Mouse (Mus musculus) forebrain, embryonic 13.5 days (tissue): ENCODE results near the gene Kcnc3. TPM values are rescaled to one million over a fixed set of nuclear protein-coding genes. Genes with fewer than 3 reads are reported as not detected.

Experiments
- ATAC-seq: fragments of 200-750 bp; cut with Nextera tagmentation; 2 replicates; pipeline ENCODE4 v1.8.0; 2017
- H3K27ac ChIP-seq: fragments of 300-500 bp; sonication (generic); 2 replicates; pipeline ENCODE4 v1.5.1; 2015; ENCODE audit warnings: inconsistent platforms, mild to moderate bottlenecking, moderate library complexity
- H3K27me3 ChIP-seq: fragments of 300-500 bp; sonication (generic); 2 replicates; pipeline ENCODE4 v1.6.1; 2015; ENCODE audit warnings: mild to moderate bottlenecking, inconsistent platforms
- H3K36me3 ChIP-seq: fragments of 300-500 bp; sonication (generic); 2 replicates; pipeline ENCODE4 v1.6.1; 2015; ENCODE audit warnings: mild to moderate bottlenecking, inconsistent platforms; ENCODE audit not compliant: poor library complexity, severe bottlenecking
- H3K4me1 ChIP-seq: fragments of 300-500 bp; sonication (generic); 2 replicates; pipeline ENCODE4 v1.6.1; 2015; ENCODE audit warnings: inconsistent platforms
- H3K4me2 ChIP-seq: fragments of 300-500 bp; sonication (generic); 2 replicates; pipeline ENCODE4 v1.6.1; 2015; ENCODE audit warnings: inconsistent platforms, mild to moderate bottlenecking, moderate library complexity
- H3K4me3 ChIP-seq: fragments of 300-500 bp; sonication (generic); 2 replicates; pipeline ENCODE4 v1.5.1; 2015; ENCODE audit warnings: mild to moderate bottlenecking, inconsistent platforms
- H3K9ac ChIP-seq: fragments of 300-500 bp; sonication (generic); 2 replicates; pipeline ENCODE4 v1.6.1; 2015; ENCODE audit warnings: mild to moderate bottlenecking, inconsistent platforms
- H3K9me3 ChIP-seq: fragments of 300-500 bp; sonication (generic); replicated peaks from 2 replicates; pipeline ENCODE4 v1.6.1; 2016; ENCODE audit warnings: inconsistent platforms
- WGBS: fragments of 180-500 bp; shearing (Covaris S2); methylation state at CpG from one replicate; pipeline ENCODE4 v1.1.7; 2015; 5-methylcytosine and 5-hydroxymethylcytosine counted together
- polyA plus RNA-seq: library from polyadenylated mRNA; unstranded; fragments of >200 nt; fragmentation: Nextera tagmentation; extraction: Ambion mirVana; gene quantifications from 2 replicates; pipeline ENCODE4 v1.2.1, GENCODE M21; 2015

The Kcnc3 gene
- polyA plus RNA-seq, 1 experiment from 2014 or later: 2.4 TPM

DNA sequence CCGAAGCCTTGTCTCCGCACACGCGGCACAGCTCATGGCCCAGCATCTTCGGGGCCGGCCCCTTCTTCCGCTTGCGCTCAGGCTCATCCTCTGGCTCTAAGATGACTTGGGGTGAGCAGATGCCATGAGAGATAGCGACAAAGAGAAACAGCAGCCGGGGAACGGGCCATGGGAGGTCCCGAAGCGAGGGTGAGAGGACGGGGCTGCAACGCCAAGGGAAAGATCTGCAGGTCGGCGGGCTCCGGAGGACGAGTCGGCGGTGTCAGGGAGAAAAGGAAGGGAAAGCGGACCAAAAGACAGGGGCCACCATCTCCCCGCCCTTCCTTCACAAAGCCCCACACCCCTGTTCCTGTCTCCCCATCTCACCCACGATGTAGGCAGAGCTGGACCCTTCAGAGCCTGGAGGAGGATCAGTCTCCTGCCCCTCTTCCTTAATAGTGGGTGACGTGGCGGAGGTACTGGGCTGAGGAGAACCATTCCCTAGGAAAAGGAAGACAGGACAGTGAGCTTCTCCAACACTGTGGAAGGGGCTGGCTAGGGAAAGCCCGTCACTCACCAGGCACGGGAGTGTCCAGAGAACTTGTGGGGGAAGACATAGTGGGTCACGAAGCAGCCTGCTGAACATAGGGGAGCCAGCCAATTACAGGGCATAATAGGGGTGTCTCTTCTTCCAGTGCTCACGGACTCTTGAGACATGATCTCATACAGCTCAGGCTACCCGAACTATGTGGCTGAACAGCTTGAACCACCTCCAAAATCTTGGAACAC lies 38.1 kb upstream of the Kcnc3 start:
- H3K36me3 ChIP-seq: peaks cover 33% of the 10 kb centered on the region
- H3K9me3 ChIP-seq: no peaks in the 10 kb centered on the region
- WGBS: 86% methylated on average over 31 of the region's 31 CpGs
- peaks cover 6% of the 10 kb centered on the region; the same call in 1 of the 2 replicates for H3K27me3 ChIP-seq
- peak overlapping the region; percentile 63; the same call in 1 of the 2 replicates for H3K9ac ChIP-seq
- no peak overlapping the region for H3K27ac ChIP-seq
- peak overlapping the region; percentile 70 for H3K4me2 ChIP-seq
- no peak for ATAC-seq
- H3K4me3 ChIP-seq: peak overlapping the region; percentile 71
- H3K4me1 ChIP-seq: peaks cover 20% of the 10 kb centered on the region

- peaks cover 33% of the 10 kb centered on the region for H3K36me3 ChIP-seq
- peaks cover 11% of the 10 kb centered on the region for H3K4me1 ChIP-seq
- H3K4me2 ChIP-seq: peak overlapping the region; percentile 70
- H3K4me3 ChIP-seq: peak overlapping the region; percentile 71
- peak overlapping the region; percentile 90 for H3K27ac ChIP-seq
- H3K9me3 ChIP-seq: no peaks in the 10 kb centered on the region
- under 1% methylated on average over 30 of the region's 32 CpGs for WGBS
- peak overlapping the region; percentile 63 for H3K9ac ChIP-seq
- H3K27me3 ChIP-seq: peaks cover 9% of the 10 kb centered on the region; the same call in 1 of the 2 replicates
- ATAC-seq: peak; percentile 68
Measured at GRCm38 (mm10) chr7:44553196-44553764, 37.2 kb upstream of the Kcnc3 start.

DNA sequence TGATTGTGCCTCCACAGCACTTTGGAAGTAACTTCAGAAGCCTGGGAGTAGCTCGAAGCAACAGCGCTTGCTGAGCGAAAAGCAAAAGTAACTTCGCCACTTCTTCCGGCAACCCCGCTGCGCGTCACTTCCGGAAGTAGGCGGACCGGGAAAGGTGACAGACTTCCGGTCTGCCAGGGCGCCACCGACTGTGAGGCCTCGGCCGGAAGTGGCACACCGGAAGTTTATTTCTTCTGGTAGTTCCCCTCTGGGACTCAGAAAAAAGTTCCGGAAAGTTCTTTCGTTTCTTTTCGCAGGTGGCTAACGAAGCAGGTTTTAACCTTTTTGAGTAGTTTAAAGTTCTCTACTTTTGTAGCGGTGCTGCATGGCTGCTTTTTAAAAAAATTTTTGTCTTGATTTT lies 36.6 kb upstream of the Kcnc3 start, which contains the start of gene Nr1h2:
TSS of gene Nr1h2 (minus strand) at position 126 of the 400 bp plus-strand sequence.
- peak within 1 kb of the TSS; percentile 71 for H3K4me3 ChIP-seq
- H3K36me3 ChIP-seq: peaks cover 33% of the 10 kb centered on the region
- peak within 1 kb of the TSS; percentile 90 for H3K27ac ChIP-seq
- peak; percentile 82 for ATAC-seq
- no peaks in the 10 kb centered on the region for H3K9me3 ChIP-seq
- H3K9ac ChIP-seq: peak within 1 kb of the TSS; percentile 63
- H3K4me1 ChIP-seq: peaks cover 10% of the 10 kb centered on the region
- WGBS: under 1% methylated on average over 22 of the region's 22 CpGs
- H3K4me2 ChIP-seq: peak within 1 kb of the TSS; percentile 70
- H3K27me3 ChIP-seq: peaks cover 9% of the 10 kb centered on the region; the same call in 1 of the 2 replicates

DNA sequence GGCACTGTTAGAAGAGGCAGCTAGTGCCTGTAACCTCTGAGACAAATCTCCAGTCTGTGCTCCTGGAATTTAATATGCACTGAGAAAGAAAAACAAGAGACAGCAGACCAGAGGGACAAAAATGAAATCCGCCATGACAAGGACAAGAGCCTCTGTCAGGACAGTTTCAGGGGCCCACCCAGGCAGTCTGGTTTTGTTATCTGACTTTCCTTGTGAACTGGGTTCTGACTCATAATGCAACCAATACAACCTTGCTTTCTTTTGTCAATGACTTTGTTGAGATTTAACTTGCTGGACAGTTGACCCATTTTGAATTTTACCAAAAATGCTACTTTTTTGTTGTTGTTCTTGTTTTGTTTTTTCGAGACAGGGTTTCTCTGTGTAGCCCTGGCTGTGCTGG lies 32.8 kb upstream of the Kcnc3 start:
- Histone ChIP-seq H3K9me3 (no peaks in the 10 kb centered on the region), H3K36me3 (no peaks in the 10 kb centered on the region), H3K4me2 (no peak overlapping the region), H3K27me3 (peaks cover 9% of the 10 kb centered on the region; the same call in 1 of the 2 replicates), H3K9ac (no peak overlapping the region), H3K4me1 (peaks cover 6% of the 10 kb centered on the region), H3K27ac (no peak overlapping the region), H3K4me3 (no peak overlapping the region)
- ATAC-seq: no peak
- 66% methylated on average over 2 of the region's 2 CpGs for WGBS

- no peaks in the 10 kb centered on the region for H3K9me3 ChIP-seq
- no peaks in the 10 kb centered on the region for H3K36me3 ChIP-seq
- 53% methylated on average over 18 of the region's 18 CpGs for WGBS
- H3K9ac ChIP-seq: no peak overlapping the region
- peak; percentile 70; the same call in 1 of the 2 replicates for ATAC-seq
- H3K27ac ChIP-seq: no peak overlapping the region
- no peak overlapping the region for H3K4me2 ChIP-seq
- 0 out of 2 replicates have a peak, but pooled peaks cover 9% of the 10 kb centered on the region for H3K27me3 ChIP-seq
- no peak overlapping the region for H3K4me3 ChIP-seq
- H3K4me1 ChIP-seq: no peaks in the 10 kb centered on the region
Measured at GRCm38 (mm10) chr7:44560435-44561400, 29.7 kb upstream of the Kcnc3 start.

DNA sequence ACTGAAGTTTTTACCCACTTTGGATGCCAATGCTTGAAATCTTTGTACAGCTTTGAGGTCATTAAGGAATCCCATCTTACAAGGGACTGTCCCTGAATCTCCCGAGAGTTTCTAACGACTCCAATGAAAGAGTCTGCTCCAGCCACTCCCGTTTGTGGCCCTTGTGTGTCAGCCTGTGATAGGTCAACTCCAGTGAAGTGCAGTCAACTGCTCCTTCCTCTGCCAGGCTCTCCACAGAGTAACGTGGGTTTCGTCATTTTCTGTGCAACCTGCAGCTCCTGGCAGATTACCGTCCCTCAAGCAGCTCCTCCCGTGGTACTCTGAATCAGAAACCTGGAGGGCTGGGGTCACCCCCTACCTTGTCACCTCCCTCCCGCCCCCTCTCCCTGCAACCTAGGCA lies 27.2 kb upstream of the Kcnc3 start:
- Histone ChIP-seq H3K9me3 (no peaks in the 10 kb centered on the region), H3K4me1 (no peaks in the 10 kb centered on the region), H3K9ac (no peak overlapping the region), H3K4me3 (no peak overlapping the region), H3K27me3 (0 out of 2 replicates have a peak, but pooled peaks cover 5% of the 10 kb centered on the region), H3K4me2 (no peak overlapping the region), H3K27ac (no peak overlapping the region), H3K36me3 (no peaks in the 10 kb centered on the region)
- ATAC-seq: no peak
- 48% methylated on average over 8 of the region's 8 CpGs for WGBS

DNA sequence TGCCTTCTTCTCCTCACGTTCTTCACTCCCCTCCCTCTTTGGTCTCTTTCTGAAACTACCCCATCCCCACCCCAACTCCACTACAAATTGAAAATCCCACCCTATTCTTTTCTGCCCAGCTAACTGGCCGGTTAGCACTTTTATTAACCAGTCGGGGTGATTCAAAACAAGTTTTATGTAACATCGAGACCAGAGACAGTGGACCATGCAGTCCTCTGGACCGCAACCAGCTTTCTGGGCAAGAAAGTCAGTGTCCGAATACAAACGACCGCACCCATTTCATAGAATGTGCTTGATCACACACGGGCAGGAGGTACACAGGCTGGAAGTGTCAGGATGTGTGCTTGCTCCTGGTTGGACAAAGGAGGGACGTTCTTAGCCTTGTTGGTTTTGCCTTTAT lies 26.0 kb upstream of the Kcnc3 start:
- 86% methylated on average over 10 of the region's 10 CpGs for WGBS
- H3K4me3 ChIP-seq: no peak overlapping the region
- no peak overlapping the region for H3K9ac ChIP-seq
- H3K27ac ChIP-seq: no peak overlapping the region
- H3K27me3 ChIP-seq: 0 out of 2 replicates have a peak, but pooled peaks cover 8% of the 10 kb centered on the region
- no peaks in the 10 kb centered on the region for H3K9me3 ChIP-seq
- no peak for ATAC-seq
- no peak overlapping the region for H3K4me2 ChIP-seq
- H3K36me3 ChIP-seq: no peaks in the 10 kb centered on the region
- no peaks in the 10 kb centered on the region for H3K4me1 ChIP-seq

- H3K27me3 ChIP-seq: 0 out of 2 replicates have a peak, but pooled peaks cover 8% of the 10 kb centered on the region
- no peak overlapping the region for H3K9ac ChIP-seq
- no peak overlapping the region for H3K27ac ChIP-seq
- no peaks in the 10 kb centered on the region for H3K36me3 ChIP-seq
- no peaks in the 10 kb centered on the region for H3K9me3 ChIP-seq
- no peak overlapping the region for H3K4me2 ChIP-seq
- 72% methylated on average over 6 of the region's 6 CpGs for WGBS
- no peak for ATAC-seq
- no peaks in the 10 kb centered on the region for H3K4me1 ChIP-seq
- no peak overlapping the region for H3K4me3 ChIP-seq
Measured at GRCm38 (mm10) chr7:44565414-44565813, 25.1 kb upstream of the Kcnc3 start.

DNA sequence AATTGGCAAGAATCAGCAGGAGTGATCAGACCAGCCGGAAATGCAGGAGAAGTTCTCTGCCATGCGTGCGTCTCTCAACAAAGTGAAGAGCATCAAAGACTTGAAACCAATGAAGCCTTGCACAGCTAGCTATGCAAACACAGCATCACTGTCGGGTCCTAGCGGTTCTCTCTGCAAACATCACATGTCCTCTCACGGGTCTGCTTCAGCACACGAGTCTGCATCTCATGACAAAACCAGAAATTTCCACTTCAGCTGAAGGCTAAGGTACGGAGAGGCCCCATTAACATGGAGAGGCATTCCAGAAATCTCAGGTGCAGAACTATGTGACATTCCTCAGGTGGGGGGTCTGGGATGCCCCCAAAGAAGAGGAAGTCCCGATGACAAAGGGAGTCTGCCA lies 21.7 kb upstream of the Kcnc3 start:
- Histone ChIP-seq H3K27me3 (0 out of 2 replicates have a peak, but pooled peaks cover 8% of the 10 kb centered on the region), H3K4me2 (no peak overlapping the region), H3K9ac (no peak overlapping the region), H3K4me3 (no peak overlapping the region), H3K27ac (no peak overlapping the region), H3K4me1 (no peaks in the 10 kb centered on the region), H3K36me3 (no peaks in the 10 kb centered on the region), H3K9me3 (no peaks in the 10 kb centered on the region)
- WGBS: 77% methylated on average over 9 of the region's 9 CpGs
- ATAC-seq: no peak

DNA sequence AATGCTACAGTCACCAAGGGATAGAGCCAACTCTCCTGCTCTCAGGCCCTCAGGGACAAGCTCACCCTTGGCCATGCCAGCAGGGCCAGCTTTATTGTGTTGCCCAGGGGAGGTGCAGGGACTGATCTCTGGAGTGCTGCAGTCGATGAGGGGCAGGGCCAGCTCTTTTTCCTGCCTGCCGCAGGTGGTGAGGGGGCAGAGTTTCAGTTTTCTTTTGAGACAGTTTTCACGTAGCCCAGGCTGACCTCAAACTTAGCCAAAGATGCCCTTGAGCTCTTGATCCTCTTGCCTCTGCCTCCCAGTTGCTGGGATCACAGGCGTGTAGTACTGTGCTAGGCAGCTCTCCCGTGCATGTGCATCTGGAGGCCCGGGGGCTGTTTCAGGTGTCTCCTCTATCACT lies 19.5 kb upstream of the Kcnc3 start:
- no peaks in the 10 kb centered on the region for H3K9me3 ChIP-seq
- no peak overlapping the region for H3K9ac ChIP-seq
- H3K27me3 ChIP-seq: 0 out of 2 replicates have a peak, but pooled peaks cover 3% of the 10 kb centered on the region
- H3K4me1 ChIP-seq: no peaks in the 10 kb centered on the region
- no peak overlapping the region for H3K4me2 ChIP-seq
- WGBS: 86% methylated on average over 6 of the region's 6 CpGs
- H3K4me3 ChIP-seq: no peak overlapping the region
- H3K27ac ChIP-seq: no peak overlapping the region
- no peaks in the 10 kb centered on the region for H3K36me3 ChIP-seq
- ATAC-seq: no peak

DNA sequence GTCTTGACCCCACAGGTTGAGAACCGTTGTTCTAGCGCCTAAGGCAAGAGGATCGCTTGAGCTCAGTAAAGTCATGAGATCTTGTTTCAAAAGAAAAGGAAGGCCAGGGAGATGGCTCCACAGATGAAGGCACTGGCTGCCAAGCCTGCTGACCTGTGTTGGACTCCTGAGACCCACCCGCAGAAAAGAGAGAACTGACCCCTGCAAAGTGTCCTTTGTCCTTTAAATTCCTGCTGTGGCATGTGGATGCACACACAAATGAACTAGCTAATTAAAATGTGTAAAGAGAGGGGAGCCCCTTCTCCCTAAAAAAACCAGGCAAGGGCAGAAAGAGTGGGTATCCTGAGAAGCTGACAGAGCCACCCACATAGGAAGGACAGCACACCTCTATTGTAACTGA lies 18.7 kb upstream of the Kcnc3 start:
- no peak overlapping the region for H3K4me2 ChIP-seq
- H3K4me1 ChIP-seq: no peaks in the 10 kb centered on the region
- H3K4me3 ChIP-seq: no peak overlapping the region
- no peak for ATAC-seq
- WGBS: 24% methylated on average over 4 of the region's 4 CpGs
- no peak overlapping the region for H3K27ac ChIP-seq
- H3K9me3 ChIP-seq: no peaks in the 10 kb centered on the region
- no peaks in the 10 kb centered on the region for H3K36me3 ChIP-seq
- no peak overlapping the region for H3K9ac ChIP-seq
- peaks cover 7% of the 10 kb centered on the region; the same call in 1 of the 2 replicates for H3K27me3 ChIP-seq
